Mouse (Mus musculus): ENCODE measurements around the gene Medag. TPM values are rescaled to one million over a fixed set of nuclear protein-coding genes. Genes with fewer than 3 reads are reported as not detected.
A peak's percentile ranks its signal among the peaks of the same experiment; 100 is the strongest.

The Medag gene
- polyA plus RNA-seq, 1 experiment from 2014 or later, result 0.24 TPM

GRCm38 (mm10) chr5:149451209-149451681 lies 39.7 kb downstream of the Medag start:
- no peak for TF ChIP-seq CTCF (IDR thresholded peaks at IDR 0.05; ENCODE audit: low read depth)
- H3K27ac ChIP-seq, result no peak overlapping the region
- WGBS, result 80% methylated on average over 7 of the region's 7 CpGs
- H3K4me2 ChIP-seq (ENCODE audit: low read length), result no peak overlapping the region
- no peaks in the 10 kb centered on the region for H3K36me3 ChIP-seq (ENCODE audit: insufficient read depth, low read length)
- ATAC-seq (replicated peaks; ENCODE audit: low FRiP score, low read depth) (no peak), DNase-seq (ENCODE audit: low spot score) (no peak)
- H3K9me3 ChIP-seq (replicated peaks; ENCODE audit: low read length), result no peaks in the 10 kb centered on the region
- H3K9ac ChIP-seq (ENCODE audit: low read depth, low read length), result no peak overlapping the region
- no peaks in the 10 kb centered on the region for H3K4me1 ChIP-seq (replicated peaks; ENCODE audit: insufficient read depth, low read length)
- H3K27me3 ChIP-seq (ENCODE audit: insufficient read depth, low read length), result no peaks in the 10 kb centered on the region
- H3K4me3 ChIP-seq (replicated peaks; ENCODE audit: low read depth, low read length), result no peak overlapping the region

- Histone ChIP-seq H3K4me3 (replicated peaks; ENCODE audit: low read depth, low read length) (no peak overlapping the region), H3K36me3 (ENCODE audit: insufficient read depth, low read length) (no peaks in the 10 kb centered on the region), H3K27ac (no peak overlapping the region), H3K9me3 (replicated peaks; ENCODE audit: low read length) (no peaks in the 10 kb centered on the region), H3K9ac (ENCODE audit: low read depth, low read length) (no peak overlapping the region), H3K4me2 (ENCODE audit: low read length) (no peak overlapping the region), H3K27me3 (ENCODE audit: insufficient read depth, low read length) (no peaks in the 10 kb centered on the region), H3K4me1 (replicated peaks; ENCODE audit: insufficient read depth, low read length) (no peaks in the 10 kb centered on the region)
- no peak for ATAC-seq (replicated peaks; ENCODE audit: low FRiP score, low read depth)
- peak; percentile 80 for TF ChIP-seq CTCF (IDR thresholded peaks at IDR 0.05; ENCODE audit: low read depth)
- peak; percentile 55 for DNase-seq (ENCODE audit: low spot score)
- 27% methylated on average over 6 of the region's 6 CpGs for WGBS
Measured at GRCm38 (mm10) chr5:149454281-149454680, 42.7 kb downstream of the Medag start.

GRCm38 (mm10) chr5:149456544-149456943 lies 45.0 kb downstream of the Medag start:
- Histone ChIP-seq H3K4me2 (ENCODE audit: low read length) (no peak overlapping the region), H3K4me3 (replicated peaks; ENCODE audit: low read depth, low read length) (no peak overlapping the region), H3K27me3 (ENCODE audit: insufficient read depth, low read length) (no peaks in the 10 kb centered on the region), H3K9ac (ENCODE audit: low read depth, low read length) (no peak overlapping the region), H3K9me3 (replicated peaks; ENCODE audit: low read length) (no peaks in the 10 kb centered on the region), H3K4me1 (replicated peaks; ENCODE audit: insufficient read depth, low read length) (0 out of 2 replicates have a peak, but pooled peaks cover 3% of the 10 kb centered on the region), H3K27ac (no peak overlapping the region), H3K36me3 (ENCODE audit: insufficient read depth, low read length) (no peaks in the 10 kb centered on the region)
- no peak for DNase-seq (ENCODE audit: low spot score)
- 87% methylated on average over 7 of the region's 7 CpGs for WGBS
- peak; percentile 41; the same call in 1 of the 2 replicates for TF ChIP-seq CTCF (IDR thresholded peaks at IDR 0.05; ENCODE audit: low read depth)
- no peak for ATAC-seq (replicated peaks; ENCODE audit: low FRiP score, low read depth)

- 77% methylated on average over 3 of the region's 3 CpGs for WGBS
Measured at GRCm38 (mm10) chr5:149462071-149462470, 50.5 kb downstream of the Medag start.

GRCm38 (mm10) chr5:149465305-149465704 lies 53.8 kb downstream of the Medag start:
- Histone ChIP-seq H3K27me3 (ENCODE audit: insufficient read depth, low read length) (no peaks in the 10 kb centered on the region), H3K4me2 (ENCODE audit: low read length) (no peak overlapping the region), H3K9ac (ENCODE audit: low read depth, low read length) (no peak overlapping the region), H3K27ac (no peak overlapping the region), H3K9me3 (replicated peaks; ENCODE audit: low read length) (no peaks in the 10 kb centered on the region), H3K36me3 (ENCODE audit: insufficient read depth, low read length) (no peaks in the 10 kb centered on the region), H3K4me3 (replicated peaks; ENCODE audit: low read depth, low read length) (no peak overlapping the region), H3K4me1 (replicated peaks; ENCODE audit: insufficient read depth, low read length) (0 out of 2 replicates have a peak, but pooled peaks cover 3% of the 10 kb centered on the region)
- 23% methylated on average over 5 of the region's 5 CpGs for WGBS
- DNase-seq (ENCODE audit: low spot score), result no peak
- ATAC-seq (replicated peaks; ENCODE audit: low FRiP score, low read depth), result no peak
- TF ChIP-seq CTCF (IDR thresholded peaks at IDR 0.05; ENCODE audit: low read depth), result no peak

More at GRCm38 (mm10) chr5:149462071-149462470, 50.5 kb downstream of the Medag start:
- DNase-seq (ENCODE audit: low spot score), result no peak
- Histone ChIP-seq H3K27ac (no peak overlapping the region), H3K36me3 (ENCODE audit: insufficient read depth, low read length) (no peaks in the 10 kb centered on the region), H3K27me3 (ENCODE audit: insufficient read depth, low read length) (no peaks in the 10 kb centered on the region), H3K4me3 (replicated peaks; ENCODE audit: low read depth, low read length) (no peak overlapping the region), H3K9ac (ENCODE audit: low read depth, low read length) (no peak overlapping the region), H3K4me2 (ENCODE audit: low read length) (no peak overlapping the region), H3K4me1 (replicated peaks; ENCODE audit: insufficient read depth, low read length) (0 out of 2 replicates have a peak, but pooled peaks cover 3% of the 10 kb centered on the region), H3K9me3 (replicated peaks; ENCODE audit: low read length) (no peaks in the 10 kb centered on the region)
- no peak for TF ChIP-seq CTCF (IDR thresholded peaks at IDR 0.05; ENCODE audit: low read depth)
- ATAC-seq (replicated peaks; ENCODE audit: low FRiP score, low read depth), result no peak

- H3K4me1 ChIP-seq (replicated peaks; ENCODE audit: insufficient read depth, low read length), result no peaks in the 10 kb centered on the region
- H3K27ac ChIP-seq, result no peak overlapping the region
- 96% methylated on average over 9 of the region's 9 CpGs for WGBS
- no peak for ATAC-seq (replicated peaks; ENCODE audit: low FRiP score, low read depth)
- H3K9me3 ChIP-seq (replicated peaks; ENCODE audit: low read length), result no peaks in the 10 kb centered on the region
- H3K9ac ChIP-seq (ENCODE audit: low read depth, low read length), result no peak overlapping the region
- H3K27me3 ChIP-seq (ENCODE audit: insufficient read depth, low read length), result no peaks in the 10 kb centered on the region
- H3K36me3 ChIP-seq (ENCODE audit: insufficient read depth, low read length), result no peaks in the 10 kb centered on the region
- no peak overlapping the region for H3K4me3 ChIP-seq (replicated peaks; ENCODE audit: low read depth, low read length)
- TF ChIP-seq CTCF (IDR thresholded peaks at IDR 0.05; ENCODE audit: low read depth), result no peak; the same call in 1 of the 2 replicates
- no peak for DNase-seq (ENCODE audit: low spot score)
- H3K4me2 ChIP-seq (ENCODE audit: low read length), result no peak overlapping the region
Measured at GRCm38 (mm10) chr5:149474142-149474541, 62.6 kb downstream of the Medag start.

All from kidney, postnatal 0 days (tissue).